Mouse (Mus musculus) heart, postnatal 25 days (tissue): ENCODE data around the gene Slc9a3. TPM values are rescaled to one million over a fixed set of nuclear protein-coding genes. Genes with fewer than 3 reads are reported as not detected.

ENCODE experiments used
- DNase-seq: peaks from one replicate; pipeline ENCODE4 v3.0.0; 2022; ENCODE audit warnings: low spot score
- intact Hi-C: fragments of 180-260 bp; cut with DNase I; formaldehyde crosslinking; loops from one replicate; pipeline ENCODE4 v1.15.1; 2025
- total RNA-seq, 2 experiments: library from RNA; stranded (reverse); gene quantifications; 2 replicates each; pipeline ENCODE4 v1.2.3; 2021

Gene Slc9a3
- total RNA-seq, 2 experiments from 2014 or later = 0.34 to 0.70 TPM

DNA sequence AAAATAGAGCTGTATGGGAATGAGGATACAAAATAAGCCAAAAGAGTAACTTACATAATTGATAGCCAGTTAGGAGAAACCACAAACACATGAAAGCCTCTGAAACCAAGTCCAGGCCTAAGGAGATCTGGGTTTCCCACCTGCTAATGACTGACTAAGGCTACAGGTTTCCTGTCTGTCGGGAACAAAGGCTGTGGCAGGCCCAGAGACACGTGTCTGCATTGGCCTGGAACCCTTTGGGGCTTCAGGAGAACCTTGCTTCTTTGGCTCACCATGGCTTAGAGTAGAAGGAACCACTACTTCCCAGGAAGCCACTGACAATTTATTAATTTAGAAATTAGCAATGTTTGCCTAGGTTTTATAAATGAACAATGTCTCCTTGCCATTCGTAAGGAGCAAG, 22.0 kb downstream of the Slc9a3 start:
- intact Hi-C loops = no loop called here
- no peak for DNase-seq

DNA sequence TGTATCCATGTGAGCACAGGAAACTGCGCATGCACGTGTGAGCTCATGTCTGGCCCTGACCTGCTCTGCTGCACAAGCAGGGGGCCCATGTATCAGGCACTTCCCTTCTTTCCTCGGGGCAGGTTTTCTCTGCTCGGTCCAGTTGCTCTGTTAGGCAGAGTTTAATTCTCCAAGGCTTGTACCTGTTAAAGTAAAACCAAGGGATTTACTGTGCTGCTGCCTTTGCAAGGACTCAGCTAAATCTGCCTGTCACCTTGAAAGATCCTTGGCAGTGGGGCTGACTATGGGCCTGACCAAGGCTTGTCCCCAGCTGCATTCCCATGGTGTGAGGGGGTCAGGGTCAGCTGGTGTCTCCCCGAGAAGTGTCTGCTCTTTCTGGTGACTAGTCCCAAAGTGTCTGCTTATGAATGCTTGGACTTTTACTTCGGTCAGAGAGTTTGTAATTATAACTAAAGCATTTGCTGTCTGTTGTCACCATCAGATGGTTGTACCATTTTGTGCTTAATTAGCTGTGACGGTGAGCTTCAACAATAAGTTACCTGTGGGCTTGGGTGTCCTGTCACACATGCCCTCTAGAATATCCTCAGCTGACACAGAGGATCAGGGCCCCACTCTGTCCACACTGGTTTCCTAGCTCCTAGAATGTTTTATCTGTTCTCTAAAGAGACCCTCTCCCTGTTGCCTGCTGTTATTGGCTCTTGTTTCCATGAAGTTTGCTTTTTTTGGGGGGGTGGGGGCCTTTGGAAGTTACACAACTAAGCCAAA, 23.0 kb downstream of the Slc9a3 start:
- DNase-seq = no peak
- intact Hi-C loops = no loop called here

DNA sequence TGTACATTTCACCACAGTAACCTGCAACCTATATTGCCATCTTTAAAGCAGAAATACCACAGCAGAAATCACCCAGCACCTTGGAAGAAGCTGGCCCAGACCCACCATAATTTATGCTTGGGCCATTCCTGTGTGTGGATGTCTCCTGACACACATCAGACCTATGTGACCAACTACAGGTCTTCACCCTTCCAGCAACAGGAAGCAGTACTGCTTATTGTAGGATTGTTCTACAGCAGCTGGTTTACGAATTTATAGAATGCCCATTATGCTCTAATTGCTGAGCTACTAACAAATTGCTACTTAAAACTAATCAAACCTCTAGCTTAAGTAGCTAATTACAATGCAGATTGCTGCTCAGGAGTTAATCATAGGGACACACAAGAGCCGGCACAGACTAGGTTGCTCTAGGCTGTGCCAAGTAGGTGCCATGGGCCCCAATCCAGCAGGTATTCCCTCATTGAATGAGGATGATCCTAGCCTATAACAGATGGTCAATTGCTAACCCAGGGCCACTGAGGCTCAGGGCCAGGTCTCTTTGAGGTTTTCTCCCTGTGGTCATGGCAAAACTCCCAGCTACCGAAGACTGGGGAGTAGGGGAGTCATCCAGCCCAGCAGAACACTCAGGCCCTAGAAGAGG, 24.8 kb downstream of the Slc9a3 start:
- no peak for DNase-seq
- intact Hi-C loops = no loop called here

DNA sequence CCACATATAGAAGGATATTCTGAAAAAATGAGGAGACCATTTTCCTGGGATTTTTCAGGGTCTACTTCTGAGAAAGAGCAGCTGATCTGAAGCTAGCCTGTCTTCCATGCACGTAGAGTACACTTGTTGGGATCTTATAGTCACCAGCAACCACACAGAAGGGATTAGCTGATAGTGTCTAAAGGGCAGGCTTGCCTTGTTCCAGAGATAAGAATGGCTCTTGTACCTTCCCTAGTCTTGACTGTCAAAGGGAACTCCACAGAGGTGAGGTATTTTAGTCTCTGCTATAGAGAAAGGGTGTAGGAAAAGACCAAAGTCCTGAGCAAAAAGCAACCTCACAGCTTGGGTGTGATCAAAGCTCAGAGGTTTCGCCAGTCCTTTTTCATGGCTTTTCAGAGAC, 26.1 kb downstream of the Slc9a3 start:
- intact Hi-C loops = no loop called here
- DNase-seq = no peak

DNA sequence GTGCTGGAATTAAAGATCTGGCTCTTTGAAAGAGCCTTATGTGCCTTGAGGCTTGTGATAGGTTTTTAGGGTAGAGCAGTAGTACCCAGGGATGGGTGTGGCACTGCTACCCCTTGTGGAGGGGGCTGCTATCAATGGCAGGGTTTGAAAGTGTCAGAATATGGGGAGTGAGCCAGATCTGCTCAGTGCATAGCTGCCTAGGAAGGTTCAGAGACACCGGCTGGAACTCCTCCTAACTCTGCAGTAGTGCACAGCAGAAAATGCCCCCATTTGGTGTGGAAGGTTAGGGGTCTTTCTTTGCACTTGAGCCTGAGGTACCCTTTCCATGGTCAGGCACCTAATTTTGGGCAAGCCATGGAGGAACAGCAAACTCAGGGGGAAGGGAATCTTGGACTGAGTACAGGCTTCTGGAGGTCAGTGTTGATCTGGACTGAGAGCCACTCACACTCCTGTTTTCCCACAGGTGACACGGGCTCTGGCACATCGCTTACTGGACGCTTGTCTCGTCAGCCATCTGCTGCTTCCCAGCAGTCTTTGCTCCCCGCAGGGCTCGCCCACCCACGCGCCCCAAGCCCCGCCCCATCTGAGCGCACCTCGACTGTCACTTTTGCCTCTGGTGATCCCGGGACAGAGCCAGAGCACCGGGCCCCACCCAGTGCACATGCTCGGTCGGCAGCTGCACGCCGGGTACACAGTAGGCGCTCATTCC, 45.2 kb downstream of the Slc9a3 start:
- intact Hi-C loops = no loop called here
- peak; percentile 12 for DNase-seq

DNA sequence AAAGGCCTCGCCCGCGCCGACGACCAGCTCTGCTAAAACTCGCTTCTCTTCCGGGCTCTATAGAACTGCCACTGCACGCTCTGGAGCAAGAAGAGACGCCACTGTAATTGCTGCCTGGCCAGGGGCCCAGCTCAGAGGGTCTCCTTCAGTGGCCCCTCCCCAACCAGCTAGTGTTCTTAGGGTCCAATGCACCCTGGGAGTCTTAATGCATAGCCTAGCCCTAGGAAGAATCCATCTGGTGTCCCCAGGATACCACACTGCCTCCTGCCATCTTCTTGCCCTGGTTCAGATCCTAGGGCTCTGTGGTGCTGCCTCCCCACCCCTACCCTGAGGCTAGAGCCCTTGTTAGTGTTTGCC, 45.8 kb downstream of the Slc9a3 start:
- intact Hi-C loops = no loop called here
- DNase-seq = no peak

DNA sequence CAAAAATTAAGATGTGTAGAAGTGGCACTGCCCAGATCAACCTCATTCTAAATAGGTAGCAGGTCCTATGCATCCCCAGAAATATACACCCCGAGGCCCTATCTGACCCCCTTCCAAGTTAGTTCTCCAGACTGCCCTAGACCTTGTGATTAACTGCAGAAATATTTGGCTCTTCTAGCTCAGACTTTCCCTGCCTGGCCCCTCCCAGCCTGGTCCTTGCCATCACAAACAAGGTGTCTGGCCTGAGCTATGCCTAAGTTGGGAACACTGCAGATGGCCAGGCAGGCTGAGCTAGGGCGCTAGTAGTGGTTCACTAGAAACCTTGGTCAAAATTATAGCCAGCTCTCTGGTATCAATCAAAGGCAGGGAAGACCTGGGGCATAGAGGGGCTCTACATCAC, 46.2 kb downstream of the Slc9a3 start:
- DNase-seq = peak; percentile 33
- intact Hi-C loops = no loop called here

DNA sequence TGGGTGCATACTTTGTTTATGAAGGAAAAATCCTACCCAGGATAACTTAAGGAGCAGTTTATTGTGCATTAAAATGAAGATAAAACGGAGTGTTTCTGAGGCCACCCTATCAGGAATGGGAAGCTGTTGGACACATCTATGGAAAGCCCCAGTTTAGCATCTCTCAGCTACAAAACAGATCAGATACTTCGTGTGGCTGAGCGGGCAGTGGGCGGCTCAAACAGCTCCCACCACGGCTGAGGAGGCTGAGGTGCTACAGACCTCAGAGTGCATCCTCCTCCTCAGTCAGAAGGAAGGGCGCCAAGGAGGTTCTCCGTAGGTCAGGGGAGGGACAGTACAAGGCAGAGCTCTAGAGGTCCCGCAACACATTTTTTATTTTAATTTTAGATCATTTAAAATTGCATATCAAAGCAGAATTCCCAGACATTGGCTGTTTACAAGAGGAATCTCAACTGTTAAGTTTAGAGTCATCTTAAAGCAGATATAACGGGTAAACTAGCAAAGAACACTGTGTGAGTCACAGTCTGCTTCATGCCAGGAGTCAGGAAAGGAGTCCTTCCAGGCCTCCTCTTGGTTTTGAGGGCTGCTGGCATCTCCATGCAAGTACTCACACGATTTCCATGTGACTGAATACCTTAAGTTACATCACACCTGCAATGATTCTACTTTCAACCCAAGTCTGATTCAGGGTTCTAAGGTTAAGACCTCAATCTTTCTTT, 48.3 kb downstream of the Slc9a3 start:
- intact Hi-C loops = no loop called here
- no peak for DNase-seq

DNA sequence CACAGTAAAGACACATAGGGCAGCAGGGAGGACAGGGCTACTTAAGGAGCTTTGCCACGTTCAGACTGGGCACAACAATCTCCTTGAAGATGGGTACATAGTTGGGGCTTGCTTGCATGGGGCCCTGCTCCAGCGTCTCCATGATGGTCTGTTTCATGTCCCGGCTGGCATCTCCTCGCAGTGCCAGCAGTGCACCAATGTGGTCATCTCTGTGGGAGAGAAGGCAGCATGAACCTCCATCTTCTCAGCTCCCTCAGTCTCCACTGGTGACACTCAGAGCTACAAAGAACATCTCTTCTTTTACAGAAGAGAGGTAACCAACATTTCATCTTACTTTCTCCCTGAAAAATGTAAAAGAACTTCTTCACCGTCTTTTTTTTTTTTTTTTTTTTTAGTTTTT, 50.8 kb downstream of the Slc9a3 start:
- intact Hi-C loops = no loop called here
- DNase-seq = no peak

DNA sequence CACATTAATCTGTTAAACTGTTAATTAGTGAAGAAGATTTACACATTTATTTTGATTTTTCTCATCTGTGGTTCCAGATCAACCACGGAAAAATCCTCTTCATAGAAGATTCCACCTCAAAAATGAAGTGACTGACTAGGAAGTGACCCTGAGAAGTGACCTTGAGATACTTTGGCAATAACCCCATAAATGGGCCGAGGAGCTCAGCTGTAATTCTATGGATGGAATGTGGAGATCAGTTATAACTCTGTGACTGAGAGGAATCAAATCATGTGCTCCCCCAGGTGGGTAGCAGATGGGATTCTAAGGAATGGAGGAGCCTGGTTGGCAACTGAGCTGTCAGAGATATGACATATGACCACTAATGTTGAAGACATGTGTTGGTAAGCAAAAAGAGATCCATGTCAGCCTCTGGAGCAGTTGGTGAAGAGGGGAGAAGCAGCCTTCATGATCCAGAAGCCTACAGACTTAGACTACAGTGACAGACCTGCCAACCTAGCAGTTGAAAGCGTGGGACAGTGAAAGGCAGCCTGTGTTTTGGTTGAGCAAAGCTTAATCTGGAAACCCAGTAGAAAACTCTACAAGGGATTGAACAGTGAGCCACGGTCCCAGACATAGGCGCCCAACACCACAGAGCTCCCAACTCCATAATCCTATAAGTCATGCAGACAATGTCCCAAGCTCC, 61.9 kb downstream of the Slc9a3 start:
- intact Hi-C loops = no loop called here
- DNase-seq = no peak

DNA sequence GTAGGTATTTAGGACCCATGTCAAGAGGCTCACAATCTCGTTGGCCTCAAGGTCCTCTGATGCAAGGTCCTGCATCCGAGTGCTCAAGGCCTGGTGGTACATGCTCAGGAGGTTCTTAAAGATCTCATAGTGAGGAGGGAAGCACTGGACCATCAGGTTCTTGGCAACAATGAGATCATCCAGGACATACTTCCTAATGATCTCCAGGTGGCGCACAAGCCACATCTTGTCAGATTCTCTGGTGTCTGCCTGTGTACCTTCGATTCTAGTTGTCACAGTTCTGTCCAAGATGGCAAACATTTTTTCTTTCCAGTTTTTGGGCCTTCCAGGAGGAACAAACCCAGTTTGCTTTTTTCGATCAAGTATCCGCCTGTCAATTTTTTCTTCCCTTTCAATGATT, 71.4 kb downstream of the Slc9a3 start:
- no peak for DNase-seq

DNA sequence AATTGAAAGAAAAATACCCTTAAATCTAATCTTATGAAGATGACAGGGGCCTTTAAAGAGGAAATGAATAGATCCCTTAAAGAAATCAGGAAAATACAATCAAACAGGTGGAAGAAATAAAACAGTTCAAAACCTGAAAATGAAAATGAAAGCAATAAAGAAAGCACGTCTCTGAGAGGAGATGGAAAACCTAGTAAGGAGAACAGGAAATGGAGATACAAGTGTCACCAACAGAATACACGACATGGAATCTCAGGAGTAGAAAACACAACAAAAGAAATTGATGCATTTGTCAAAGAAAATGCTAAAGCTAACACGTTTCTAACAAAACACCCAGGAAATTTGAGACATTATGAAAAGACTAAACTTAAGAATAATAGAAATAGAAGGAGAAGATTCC, 75.2 kb downstream of the Slc9a3 start:
- intact Hi-C loops = no loop called here

More for the DNA sequence above, 71.4 kb downstream of the Slc9a3 start:
- intact Hi-C loops = loop anchor here (1.0 kb wide), 1 partner anchor 109 kb away; no protein-coding TSS in a partner anchor

DNA sequence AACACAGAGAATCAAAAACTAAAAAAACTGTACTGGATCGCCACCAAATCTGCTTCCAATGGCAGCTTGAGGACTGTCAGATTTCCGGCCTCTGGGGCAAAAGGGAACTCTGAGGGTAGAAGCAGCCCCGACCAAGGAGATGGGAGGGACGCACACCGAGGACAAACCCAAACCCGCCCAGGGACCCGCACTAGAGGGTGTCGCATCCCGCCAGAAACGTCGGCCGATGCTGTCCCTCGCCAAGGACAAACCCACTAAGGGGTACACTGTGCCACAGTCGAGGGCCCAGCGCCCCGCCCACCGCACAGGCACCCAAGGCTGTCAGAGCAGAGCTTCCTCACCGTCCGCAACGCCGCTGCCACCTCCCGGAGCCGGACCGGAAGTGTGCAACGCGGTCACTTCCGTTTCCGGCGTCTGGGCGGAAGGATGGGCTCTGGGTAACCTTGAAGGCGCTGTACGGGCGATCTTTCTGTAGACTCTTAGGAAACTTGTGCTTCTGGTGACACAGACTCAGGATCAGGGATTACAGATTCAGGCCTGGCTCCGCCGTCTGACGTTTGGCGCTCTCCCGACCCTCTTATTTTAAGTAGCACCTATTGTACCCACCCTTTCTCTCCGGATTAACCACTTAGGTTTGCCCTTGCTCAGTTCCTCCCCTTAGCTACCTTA, 87.2 kb downstream of the Slc9a3 start, which contains the start of gene Exoc3:
Exoc3 (minus strand) TSS at position 416 of the 669 bp plus-strand sequence.
- DNase-seq = peak; percentile 83
- intact Hi-C loops = loop anchor here (5.0 kb wide), 3 partner anchors 54 to 109 kb away; partner anchors contain the start of gene Pdcd6

More for the DNA sequence above, 75.2 kb downstream of the Slc9a3 start:
- DNase-seq = no peak

DNA sequence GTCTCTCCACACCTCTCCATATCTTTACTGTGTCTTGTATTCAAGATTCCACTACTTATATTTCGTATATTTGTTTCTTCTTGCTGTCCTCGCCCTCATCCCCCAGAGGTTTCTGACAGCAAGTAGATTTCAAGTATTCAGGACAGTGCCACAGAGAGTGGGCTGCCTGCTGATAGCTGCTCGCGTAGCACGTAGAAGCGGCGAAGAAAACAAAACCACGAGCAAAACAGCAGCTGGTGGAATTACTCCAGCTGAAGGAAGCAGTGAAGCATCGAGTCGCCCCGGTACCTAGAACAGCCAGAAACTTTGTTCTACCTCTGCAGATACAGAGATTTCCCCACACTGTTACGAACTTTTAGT, 87.7 kb downstream of the Slc9a3 start:
- intact Hi-C loops = loop anchor here (5.0 kb wide), 3 partner anchors 53 to 108 kb away; partner anchors contain the start of gene Pdcd6
- no peak for DNase-seq

DNA sequence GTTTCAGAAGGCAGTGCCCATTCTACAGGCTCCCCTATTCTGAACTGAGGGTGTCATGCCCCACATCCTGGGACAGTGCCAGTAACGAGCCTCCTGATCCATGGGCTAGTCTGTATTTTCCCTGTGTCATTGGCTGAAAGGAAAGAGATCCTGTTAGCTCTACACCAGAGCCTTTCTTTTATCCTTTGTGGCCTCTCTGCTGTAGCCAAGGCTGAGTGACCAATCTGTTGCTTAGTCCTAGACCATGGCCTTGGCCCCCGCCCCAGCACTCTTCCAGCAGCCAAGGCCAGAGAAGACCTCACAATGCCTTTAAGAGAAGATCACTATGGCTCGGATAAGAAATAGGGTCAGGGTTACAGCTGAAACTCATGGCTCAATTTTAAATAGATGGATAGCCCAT, 97.2 kb downstream of the Slc9a3 start:
- intact Hi-C loops = no loop called here
- no peak for DNase-seq
